Mouse (Mus musculus) liver, postnatal 0 days (tissue): ENCODE measurements around the gene Mettl6. TPM values are rescaled to one million over a fixed set of nuclear protein-coding genes. Genes with fewer than 3 reads are reported as not detected.
A peak's percentile ranks its signal among the peaks of the same experiment; 100 is the strongest.
"Not testable (repeated sequence)": the region's sequence is repeated elsewhere in the genome, so short reads cannot be mapped to it uniquely, and the experiment has no call there.

Experiments
- ATAC-seq: fragments of 200-750 bp; cut with Nextera tagmentation; 2 replicates; pipeline ENCODE4 v1.8.0; 2017; ENCODE audit warnings: mild to moderate bottlenecking, moderate library complexity
- DNase-seq: peaks from one replicate; pipeline ENCODE4 v3.0.0-alpha.2; 2016
- H3K27ac ChIP-seq: fragments of 300-500 bp; sonication (generic); 2 replicates; pipeline ENCODE4 v1.5.1; 2014; ENCODE audit warnings: antibody characterized with exemption, moderate library complexity, mild to moderate bottlenecking, low read depth
- H3K27me3 ChIP-seq: fragments of 300-500 bp; sonication (generic); 2 replicates; pipeline ENCODE4 v1.6.1; 2014; ENCODE audit warnings: low read length, control low read depth, mixed read lengths; ENCODE audit not compliant: insufficient read depth
- H3K36me3 ChIP-seq: fragments of 300-500 bp; sonication (generic); replicated peaks from 2 replicates; pipeline ENCODE4 v1.6.1; 2014; ENCODE audit warnings: mild to moderate bottlenecking, control low read depth, low read length, moderate library complexity, mixed read lengths; ENCODE audit not compliant: insufficient read depth
- H3K4me1 ChIP-seq: fragments of 300-500 bp; sonication (generic); 2 replicates; pipeline ENCODE4 v1.6.1; 2014; ENCODE audit warnings: antibody characterized with exemption, mild to moderate bottlenecking, control low read depth; ENCODE audit not compliant: insufficient read depth
- H3K4me2 ChIP-seq: fragments of 300-500 bp; sonication (generic); 2 replicates; pipeline ENCODE4 v1.6.1; 2014; ENCODE audit warnings: low read depth, mild to moderate bottlenecking, low read length, moderate library complexity, mixed read lengths
- H3K4me3 ChIP-seq: fragments of 300-500 bp; sonication (generic); 2 replicates; pipeline ENCODE4 v1.5.1; 2014; ENCODE audit warnings: low read depth, low read length
- H3K9ac ChIP-seq: fragments of 300-500 bp; sonication (generic); replicated peaks from 2 replicates; pipeline ENCODE4 v1.6.1; 2014; ENCODE audit warnings: mild to moderate bottlenecking, moderate library complexity
- H3K9me3 ChIP-seq: fragments of 300-500 bp; sonication (generic); 2 replicates; pipeline ENCODE4 v1.6.1; 2016; ENCODE audit warnings: mild to moderate bottlenecking, control low read depth, low read length, mixed read lengths
- CTCF ChIP-seq: sonication (generic); IDR thresholded peaks from 2 replicates; pipeline ENCODE4 v1.5.1; 2016; ENCODE audit warnings: antibody characterized with exemption, low read depth
- EP300 ChIP-seq: IDR thresholded peaks from 2 replicates; pipeline ENCODE4 v1.6.1; 2016; ENCODE audit warnings: antibody characterized with exemption, low read depth, mild to moderate bottlenecking
- WGBS: fragments of 180-500 bp; shearing (Covaris S2); extraction: QIAGEN DNeasy Blood & Tissue Kit; methylation state at CpG from one replicate; pipeline ENCODE4 v1.1.7; 2014; ENCODE audit not compliant: insufficient replicate concordance; 5-methylcytosine and 5-hydroxymethylcytosine counted together
- polyA plus RNA-seq: library from polyadenylated mRNA; unstranded; fragments of >200 nt; fragmentation: Nextera tagmentation; extraction: Ambion mirVana; gene quantifications from 2 replicates; pipeline ENCODE4 v1.2.1, GENCODE M21; 2015

The Mettl6 gene
- polyA plus RNA-seq, 1 experiment from 2014 or later, result 26.1 TPM

DNA sequence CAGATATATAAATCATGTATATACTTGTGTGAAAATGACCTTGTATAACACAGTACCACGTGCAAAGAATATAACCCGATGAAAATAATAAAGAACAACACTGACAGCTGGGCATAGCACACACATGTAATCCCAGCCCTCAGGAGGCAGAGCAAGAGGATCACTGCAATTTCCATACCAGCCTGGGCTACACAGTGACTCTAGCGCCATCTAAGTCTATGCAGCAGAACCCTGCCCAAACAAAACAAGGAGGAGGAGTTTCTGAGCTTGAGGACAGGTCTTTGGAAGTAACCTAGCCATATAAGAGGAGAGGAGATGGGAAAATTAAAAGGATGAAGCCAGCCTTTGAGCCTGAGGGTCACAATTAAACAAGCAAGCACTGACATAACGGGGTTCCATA lies 25.1 kb downstream of the Mettl6 start:
- 67% methylated on average over 4 of the region's 4 CpGs for WGBS
- Histone ChIP-seq H3K4me1 (no peaks in the 10 kb centered on the region), H3K9ac (no peak overlapping the region), H3K27me3 (no peaks in the 10 kb centered on the region), H3K9me3 (no peaks in the 10 kb centered on the region), H3K36me3 (no peaks in the 10 kb centered on the region), H3K4me2 (no peak overlapping the region), H3K4me3 (no peak overlapping the region), H3K27ac (no peak overlapping the region)
- ATAC-seq (no peak), DNase-seq (no peak)
- TF ChIP-seq CTCF (peak; percentile 23), EP300 (no peak)

DNA sequence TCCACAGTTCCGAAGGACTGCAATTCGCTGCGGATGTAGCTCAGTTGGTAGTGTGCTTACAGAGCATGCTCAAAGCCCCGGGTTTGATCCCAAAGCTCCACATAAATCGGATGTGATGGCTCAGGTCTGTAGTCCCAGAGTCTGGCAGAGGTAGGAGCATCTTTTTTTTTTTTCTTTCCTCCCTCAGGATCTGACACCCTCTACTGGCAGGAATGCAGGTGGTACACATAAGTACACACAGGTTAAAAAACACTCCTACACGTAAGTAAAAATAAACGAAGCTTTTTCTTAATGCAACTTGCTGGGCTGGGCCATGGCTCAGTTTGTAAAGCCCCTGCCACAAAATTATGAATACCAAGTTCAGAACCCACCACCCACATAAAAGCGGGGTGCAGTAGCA lies 30.7 kb downstream of the Mettl6 start:
- ATAC-seq (no peak), DNase-seq (no peak)
- H3K9me3 ChIP-seq, result no peaks in the 10 kb centered on the region
- no peaks in the 10 kb centered on the region for H3K36me3 ChIP-seq
- H3K27ac ChIP-seq, result no peak overlapping the region
- no peaks in the 10 kb centered on the region for H3K4me1 ChIP-seq
- TF ChIP-seq CTCF (peak; percentile 51), EP300 (no peak)
- H3K9ac ChIP-seq, result no peak overlapping the region
- no peak overlapping the region for H3K4me3 ChIP-seq
- no peaks in the 10 kb centered on the region for H3K27me3 ChIP-seq
- no peak overlapping the region for H3K4me2 ChIP-seq
- 62% methylated on average over 8 of the region's 8 CpGs for WGBS

DNA sequence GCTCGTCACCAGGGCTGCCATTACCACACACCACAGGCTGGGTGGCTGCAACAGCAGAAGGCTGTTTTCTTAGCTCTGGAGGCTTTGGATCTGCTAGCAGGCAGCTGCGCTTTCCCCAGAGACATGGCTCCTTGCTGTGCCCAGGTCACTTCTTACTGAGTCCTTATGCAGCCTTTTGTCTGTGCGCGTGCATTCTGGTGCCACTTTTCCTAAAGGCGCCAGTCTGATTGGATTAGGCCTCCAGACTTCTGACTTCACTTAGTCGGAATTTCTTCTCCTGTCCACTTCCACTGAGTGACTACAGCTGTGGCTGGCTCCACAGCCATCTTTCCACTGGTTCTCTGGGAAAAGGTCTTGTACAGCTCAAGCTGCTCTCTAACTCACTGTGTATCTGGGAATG lies 32.0 kb downstream of the Mettl6 start:
- ATAC-seq (no peak), DNase-seq (no peak)
- no peak overlapping the region for H3K4me3 ChIP-seq
- no peaks in the 10 kb centered on the region for H3K36me3 ChIP-seq
- TF ChIP-seq EP300, result no peak
- TF ChIP-seq CTCF, result no peak
- no peak overlapping the region for H3K9ac ChIP-seq
- H3K9me3 ChIP-seq, result no peaks in the 10 kb centered on the region
- no peak overlapping the region for H3K4me2 ChIP-seq
- no peaks in the 10 kb centered on the region for H3K4me1 ChIP-seq
- no peak overlapping the region for H3K27ac ChIP-seq
- no peaks in the 10 kb centered on the region for H3K27me3 ChIP-seq
- WGBS, result 88% methylated on average over 6 of the region's 6 CpGs

DNA sequence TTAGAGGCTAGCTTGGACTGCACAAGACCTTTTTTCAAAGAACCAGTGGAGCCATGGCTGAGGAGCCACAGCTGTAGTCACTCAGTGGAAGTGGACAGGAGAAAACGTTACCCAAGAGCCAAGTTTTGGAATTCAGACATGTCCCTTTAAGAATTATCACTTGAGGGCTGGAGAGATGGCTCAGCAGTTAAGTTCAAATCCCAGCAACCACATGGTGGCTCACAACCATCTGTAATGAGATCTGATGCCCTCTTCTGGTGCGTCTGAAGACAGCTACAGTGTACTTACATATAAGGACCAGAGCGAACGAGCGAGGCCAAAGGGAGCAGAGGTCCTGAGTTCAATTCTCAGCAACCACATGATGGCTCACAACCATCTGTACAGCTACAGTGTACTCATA lies 32.6 kb downstream of the Mettl6 start:
- not testable (repeated sequence) for H3K4me2 ChIP-seq, H3K4me1 ChIP-seq, H3K27ac ChIP-seq, DNase-seq, H3K36me3 ChIP-seq, H3K4me3 ChIP-seq, H3K27me3 ChIP-seq, ATAC-seq, H3K9ac ChIP-seq, H3K9me3 ChIP-seq
- TF ChIP-seq CTCF, result peak; percentile 40
- 66% methylated on average over 5 of the region's 5 CpGs for WGBS

DNA sequence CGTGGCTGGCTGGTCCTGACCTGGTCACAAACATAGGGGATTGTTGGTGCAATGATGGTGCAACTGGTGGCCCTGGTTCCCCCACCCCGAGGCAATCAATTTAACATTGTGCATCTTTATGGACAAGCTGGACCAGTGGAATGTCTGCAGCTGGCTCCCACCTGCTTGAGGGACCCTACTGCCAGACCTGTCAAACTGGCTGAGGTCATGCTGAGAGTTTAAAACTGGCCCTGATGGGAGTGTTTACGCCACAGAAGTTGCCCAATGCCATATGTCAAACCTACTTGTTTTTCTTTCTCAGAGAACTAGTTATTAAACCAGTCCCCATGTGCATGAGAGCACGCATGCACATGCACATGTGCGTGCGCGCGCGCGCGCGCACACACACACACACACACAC lies 36.8 kb downstream of the Mettl6 start:
- WGBS, result 84% methylated on average over 12 of the region's 12 CpGs
- H3K36me3 ChIP-seq, result no peaks in the 10 kb centered on the region
- H3K27me3 ChIP-seq, result no peaks in the 10 kb centered on the region
- no peak for DNase-seq
- H3K9ac ChIP-seq, result no peak overlapping the region
- no peak overlapping the region for H3K27ac ChIP-seq
- H3K4me3 ChIP-seq, result no peak overlapping the region
- ATAC-seq, result no peak
- H3K4me1 ChIP-seq, result no peaks in the 10 kb centered on the region
- no peaks in the 10 kb centered on the region for H3K9me3 ChIP-seq
- no peak overlapping the region for H3K4me2 ChIP-seq
- TF ChIP-seq CTCF (no peak), EP300 (no peak)

DNA sequence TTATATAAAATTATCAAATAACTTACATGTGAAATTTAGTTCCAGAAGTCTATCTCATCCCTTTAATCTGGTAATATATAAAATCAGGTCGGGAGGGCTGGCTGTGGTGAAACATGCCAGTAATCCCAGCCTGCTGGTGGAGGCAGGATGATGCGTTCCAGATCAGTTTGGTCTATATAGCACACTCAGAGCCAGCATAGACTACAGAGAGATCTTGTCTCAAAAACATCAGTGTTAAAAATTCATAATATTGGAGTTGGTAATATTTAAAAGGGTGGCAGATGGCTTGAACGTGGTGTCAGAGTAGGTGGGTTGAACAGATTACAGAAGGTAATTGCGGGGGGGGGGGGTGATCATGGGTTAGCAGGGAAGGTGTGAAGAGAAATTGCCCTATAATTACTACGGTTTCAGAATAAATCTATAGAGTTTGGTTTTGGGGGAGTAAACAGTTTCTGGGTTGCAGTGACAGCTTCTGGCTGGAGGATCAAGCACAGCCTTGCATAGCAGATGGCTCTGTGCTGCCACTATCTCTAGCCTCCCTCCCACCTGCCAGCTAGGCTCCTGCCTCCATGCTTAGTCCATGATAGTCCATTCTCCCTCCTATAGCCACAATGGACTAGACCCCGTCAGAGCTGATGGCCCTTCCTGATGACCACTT lies 38.6 kb downstream of the Mettl6 start:
- Histone ChIP-seq H3K27me3 (no peaks in the 10 kb centered on the region), H3K4me3 (no peak overlapping the region), H3K27ac (no peak overlapping the region), H3K9ac (no peak overlapping the region), H3K4me1 (no peaks in the 10 kb centered on the region), H3K9me3 (no peaks in the 10 kb centered on the region), H3K4me2 (no peak overlapping the region), H3K36me3 (no peaks in the 10 kb centered on the region)
- 70% methylated on average over 6 of the region's 6 CpGs for WGBS
- no peak for TF ChIP-seq CTCF
- no peak for TF ChIP-seq EP300
- DNase-seq (no peak), ATAC-seq (no peak)
